Mouse (Mus musculus): ENCODE measurements around the gene Hist1h1e. TPM values are rescaled to one million over a fixed set of nuclear protein-coding genes. Genes with fewer than 3 reads are reported as not detected.

Gene Hist1h1e
- total and polyA plus RNA-seq, 3 experiments, result 1.9 to 486 (median 18.3) TPM

- no peak overlapping the region for H3K9ac ChIP-seq (ENCODE audit: insufficient read depth, low read depth)
- no peaks in the 10 kb centered on the region for H3K79me2 ChIP-seq (replicated peaks; ENCODE audit: control insufficient read depth, extremely low read depth, insufficient read depth, poor library complexity, severe bottlenecking)
- no peaks in the 10 kb centered on the region for H3K27me3 ChIP-seq (replicated peaks)
- H3K27ac ChIP-seq (ENCODE audit: insufficient read depth, low read depth), result no peak overlapping the region
- no peaks in the 10 kb centered on the region for H3K9me3 ChIP-seq (replicated peaks; ENCODE audit: low read length)
- in situ Hi-C loops (cut with MboI; ENCODE audit: low pct_ligation_motif_present, low pct_unique_long_range_greater_than_20kb, low sequenced_read_pairs) (loop anchor here (10.0 kb wide), 2 partner anchors 54 to 94 kb away; partner anchors contain the start of genes Hist1h2ac and Hist1h2bc), dilution Hi-C loops (cut with MboI; ENCODE audit: extremely low pct_ligation_motif_present, extremely low pct_unique_long_range_greater_than_20kb, low sequenced_read_pairs) (no loop called here)
- H3K4me2 ChIP-seq (ENCODE audit: insufficient read depth, low read depth, poor library complexity, severe bottlenecking), result no peak overlapping the region
- no peaks in the 10 kb centered on the region for H3K36me3 ChIP-seq (replicated peaks in 1 of 2; ENCODE audit: control insufficient read depth in 1 of 2, insufficient read depth in 1 of 2, low read length in 1 of 2)
- DNase-seq (ENCODE audit: extremely low read depth), result peak; percentile 57
- no peaks in the 10 kb centered on the region for H3K4me1 ChIP-seq (ENCODE audit: control insufficient read depth in 1 of 2, insufficient read depth in 2 of 2)
- H3K4me3 ChIP-seq (replicated peaks in 1 of 3; ENCODE audit: low read depth in 2 of 3, low read length in 2 of 3, poor library complexity in 1 of 3), result no peak overlapping the region
- TF ChIP-seq MAZ (IDR thresholded peaks at IDR 0.05; ENCODE audit: low read depth, low read length) (no peak), RAD21 (IDR thresholded peaks at IDR 0.05; ENCODE audit: low read depth, low read length) (peak; percentile 86), EP300 (IDR thresholded peaks at IDR 0.05; ENCODE audit: low read length) (no peak), CTCF (conservative IDR thresholded peaks at IDR 0.05 in 1 of 2, IDR thresholded peaks at IDR 0.05 in 1 of 2; ENCODE audit: low read depth in 2 of 2, low read length in 2 of 2) (peak; percentile 38 to 86), SMC3 (IDR thresholded peaks at IDR 0.05; ENCODE audit: low read depth, low read length) (peak; percentile 54)
Observed at GRCm38 (mm10) chr13:23630653-23631052, 8.3 kb upstream of the Hist1h1e start.

- H3K27ac ChIP-seq (ENCODE audit: insufficient read depth, low read depth), result no peak overlapping the region
- peaks cover 6% of the 10 kb centered on the region; the same call in 1 of the 2 replicates for H3K79me2 ChIP-seq (replicated peaks; ENCODE audit: control insufficient read depth, extremely low read depth, insufficient read depth, poor library complexity, severe bottlenecking)
- H3K9ac ChIP-seq (ENCODE audit: insufficient read depth, low read depth), result peak overlapping the region; percentile 54
- peak overlapping the region; percentile 59; the same call in 1 of the 2 replicates for H3K4me2 ChIP-seq (ENCODE audit: insufficient read depth, low read depth, poor library complexity, severe bottlenecking)
- no peaks in the 10 kb centered on the region for H3K27me3 ChIP-seq (replicated peaks)
- H3K4me1 ChIP-seq (ENCODE audit: control insufficient read depth in 1 of 2, insufficient read depth in 2 of 2), result peaks cover 0 to 12% of the 10 kb centered on the region in 2 experiments; a peak in 3 of 4 replicates
- dilution Hi-C loops (cut with MboI; ENCODE audit: extremely low pct_ligation_motif_present, extremely low pct_unique_long_range_greater_than_20kb, low sequenced_read_pairs) (no loop called here), in situ Hi-C loops (cut with MboI; ENCODE audit: low pct_ligation_motif_present, low pct_unique_long_range_greater_than_20kb, low sequenced_read_pairs) (no loop called here)
- no peak overlapping the region for H3K4me3 ChIP-seq (replicated peaks in 1 of 3; ENCODE audit: low read depth in 2 of 3, low read length in 2 of 3, poor library complexity in 1 of 3)
- no peak for DNase-seq (ENCODE audit: extremely low read depth)
- TF ChIP-seq CTCF (conservative IDR thresholded peaks at IDR 0.05 in 1 of 2, IDR thresholded peaks at IDR 0.05 in 1 of 2; ENCODE audit: low read depth in 2 of 2, low read length in 2 of 2) (no peak), E2F4 (IDR thresholded peaks at IDR 0.05; ENCODE audit: insufficient replicate concordance, low read depth, low read length) (no peak), MYC (IDR thresholded peaks at IDR 0.05; ENCODE audit: low read depth, low read length) (no peak), ETS1 (conservative IDR thresholded peaks at IDR 0.05; ENCODE audit: low read depth, low read length) (no peak), ZKSCAN1 (IDR thresholded peaks at IDR 0.05; ENCODE audit: borderline replicate concordance, low read depth, low read length) (no peak), TCF12 (IDR thresholded peaks at IDR 0.05; ENCODE audit: low read depth, low read length) (no peak), ELF1 (IDR thresholded peaks at IDR 0.05; ENCODE audit: low read depth, low read length) (no peak), IRF4 (IDR thresholded peaks at IDR 0.05; ENCODE audit: low read depth, low read length) (no peak), GABPA (IDR thresholded peaks at IDR 0.05; ENCODE audit: insufficient replicate concordance, low read depth, low read length) (no peak), RCOR1 (conservative IDR thresholded peaks at IDR 0.05; ENCODE audit: low read depth, low read length) (no peak), JUN (IDR thresholded peaks at IDR 0.05; ENCODE audit: insufficient read depth, low read depth, low read length) (no peak)
- no peaks in the 10 kb centered on the region for H3K36me3 ChIP-seq (replicated peaks in 1 of 2; ENCODE audit: control insufficient read depth in 1 of 2, insufficient read depth in 1 of 2, low read length in 1 of 2)
- H3K9me3 ChIP-seq (replicated peaks; ENCODE audit: low read length), result no peaks in the 10 kb centered on the region
Observed at GRCm38 (mm10) chr13:23622861-23623450, 598 bp upstream of the Hist1h1e start.
